Mouse (Mus musculus): ENCODE measurements at regions not wholly inside any gene's neighbourhood (a gene's known extent, or its start where the extent isn't known, plus 50 kb on each side); places are given as distances from the start of the nearest gene placed in this dataset.
"Not testable (repeated sequence)": the region's sequence is repeated elsewhere in the genome, so short reads cannot be mapped to it uniquely, and the experiment has no call there.

GRCm38 (mm10) chr11:63252012-63252856, 123.5 kb downstream of the Pmp22 start:
- Histone ChIP-seq H3K4me3 (ENCODE audit: low read depth, low read length) (no peak overlapping the region), H3K27ac (ENCODE audit: low read length) (no peak overlapping the region), H3K4me1 (ENCODE audit: insufficient read depth, low read depth, low read length) (0 out of 2 replicates have a peak, but pooled peaks cover 3% of the 10 kb centered on the region), H3K9me3 (ENCODE audit: low read length) (no peaks in the 10 kb centered on the region), H3K4me2 (replicated peaks; ENCODE audit: low read depth, low read length) (no peak overlapping the region), H3K27me3 (replicated peaks; ENCODE audit: insufficient read depth, low read length) (no peaks in the 10 kb centered on the region), H3K9ac (replicated peaks; ENCODE audit: low read depth) (no peak overlapping the region), H3K36me3 (ENCODE audit: insufficient read depth, low read length) (no peaks in the 10 kb centered on the region)
- no peak for ATAC-seq
- DNase-seq (ENCODE audit: low spot score) = no peak
- WGBS = 50% methylated on average over 8 of the region's 8 CpGs
- TF ChIP-seq EP300 (IDR thresholded peaks at IDR 0.05) (no peak), CTCF (IDR thresholded peaks at IDR 0.05) (no peak)

DNA sequence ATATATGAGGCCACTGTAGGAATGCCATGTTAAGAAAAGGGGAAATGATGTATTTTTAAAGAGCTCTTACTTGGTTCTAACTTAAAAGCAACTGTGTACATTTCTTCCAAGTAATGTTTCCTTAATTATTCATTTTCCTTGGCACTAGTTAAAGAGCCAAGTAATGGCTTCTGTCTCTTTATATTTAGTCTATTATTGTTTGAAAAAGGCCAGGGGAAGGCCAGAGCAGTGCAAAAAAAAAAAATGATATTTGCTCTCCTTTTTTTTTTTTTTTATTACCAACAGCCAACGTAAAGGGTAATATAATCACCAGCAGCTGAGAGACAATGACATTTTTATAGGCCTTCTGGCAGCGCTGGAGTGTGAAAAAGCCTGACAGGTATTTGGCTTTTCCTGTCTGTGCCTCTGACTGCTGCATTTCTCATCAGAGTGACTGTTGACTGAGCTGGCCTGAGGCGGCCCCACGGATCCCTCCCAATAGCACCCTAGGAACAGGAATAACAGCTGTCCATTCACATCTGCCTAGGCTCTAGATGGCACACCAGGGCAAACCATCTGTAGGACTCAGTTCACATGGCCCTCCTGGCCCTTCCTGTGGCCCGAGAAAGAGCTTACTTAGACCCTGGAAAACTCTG, 124.3 kb downstream of the Pmp22 start:
- no peak for DNase-seq (ENCODE audit: low spot score)
- Histone ChIP-seq H3K9ac (replicated peaks; ENCODE audit: low read depth) (no peak overlapping the region), H3K4me3 (ENCODE audit: low read depth, low read length) (no peak overlapping the region), H3K36me3 (ENCODE audit: insufficient read depth, low read length) (no peaks in the 10 kb centered on the region), H3K27ac (ENCODE audit: low read length) (no peak overlapping the region), H3K4me2 (replicated peaks; ENCODE audit: low read depth, low read length) (no peak overlapping the region), H3K4me1 (ENCODE audit: insufficient read depth, low read depth, low read length) (0 out of 2 replicates have a peak, but pooled peaks cover 3% of the 10 kb centered on the region), H3K27me3 (replicated peaks; ENCODE audit: insufficient read depth, low read length) (no peaks in the 10 kb centered on the region), H3K9me3 (ENCODE audit: low read length) (no peaks in the 10 kb centered on the region)
- WGBS = 11% methylated on average over 5 of the region's 5 CpGs
- TF ChIP-seq EP300 (IDR thresholded peaks at IDR 0.05) (no peak), CTCF (IDR thresholded peaks at IDR 0.05) (no peak)
- no peak for ATAC-seq

DNA sequence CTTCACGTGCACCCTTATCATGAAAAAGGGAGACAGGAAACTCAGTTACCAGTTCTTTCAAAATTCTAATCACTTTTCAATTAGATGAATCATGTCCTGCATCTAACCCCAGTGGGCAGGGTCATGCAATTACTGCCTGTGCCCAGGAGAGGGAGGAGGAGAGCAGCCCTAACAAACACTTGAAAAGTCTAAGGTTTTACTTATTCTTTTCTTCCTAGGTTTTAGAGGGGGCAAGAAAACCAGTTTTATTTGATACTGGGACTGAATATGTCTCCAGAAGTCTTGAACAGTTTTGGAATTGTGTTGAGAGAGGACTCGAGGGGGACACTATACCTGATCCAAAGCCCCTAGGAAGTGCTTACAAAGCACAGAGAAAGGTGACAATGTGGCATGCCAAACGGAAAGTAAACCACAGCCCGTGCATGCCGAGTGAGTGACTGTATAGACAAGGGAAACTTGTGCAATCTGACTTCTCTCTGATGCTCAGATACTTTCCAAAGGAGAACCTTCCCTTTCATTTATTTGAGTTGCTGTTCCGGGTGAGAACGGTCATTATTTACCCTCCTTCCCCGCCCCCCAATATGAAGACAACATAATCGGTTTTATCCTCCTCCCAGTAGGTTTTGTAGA, 135.8 kb downstream of the Pmp22 start:
- Histone ChIP-seq H3K27me3 (replicated peaks; ENCODE audit: insufficient read depth, low read length) (no peaks in the 10 kb centered on the region), H3K4me1 (ENCODE audit: insufficient read depth, low read depth, low read length) (no peaks in the 10 kb centered on the region), H3K27ac (ENCODE audit: low read length) (no peak overlapping the region), H3K4me2 (replicated peaks; ENCODE audit: low read depth, low read length) (peak overlapping the region; percentile 49), H3K9ac (replicated peaks; ENCODE audit: low read depth) (no peak overlapping the region), H3K4me3 (ENCODE audit: low read depth, low read length) (peak overlapping the region; percentile 24), H3K9me3 (ENCODE audit: low read length) (no peaks in the 10 kb centered on the region), H3K36me3 (ENCODE audit: insufficient read depth, low read length) (no peaks in the 10 kb centered on the region)
- WGBS = 27% methylated on average over 9 of the region's 9 CpGs
- peak; percentile 41; the same call in 1 of the 2 replicates for ATAC-seq
- DNase-seq (ENCODE audit: low spot score) = peak; percentile 55
- TF ChIP-seq EP300 (IDR thresholded peaks at IDR 0.05) (no peak), CTCF (IDR thresholded peaks at IDR 0.05) (peak; percentile 83)

DNA sequence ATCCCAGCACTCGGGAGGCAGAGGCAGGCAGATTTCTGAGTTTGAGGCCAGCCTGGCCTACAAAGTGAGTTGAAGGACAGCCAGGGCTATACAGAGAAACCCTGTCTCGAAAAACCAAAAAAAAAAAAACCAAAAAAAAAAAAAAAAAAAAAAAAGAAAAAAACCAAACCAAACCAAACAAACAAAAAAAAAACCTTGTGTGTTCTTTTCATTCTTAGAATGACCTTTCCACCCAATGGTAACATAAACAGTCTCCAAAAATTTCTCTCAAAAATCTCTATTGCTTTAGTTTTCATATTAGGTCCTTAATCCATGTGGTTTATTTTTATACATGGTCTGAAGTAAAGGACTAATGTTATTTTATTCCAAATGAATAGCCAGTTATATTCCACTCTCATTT, 137.5 kb downstream of the Pmp22 start:
- WGBS = 73% methylated on average over 2 of the region's 2 CpGs
- not testable (repeated sequence) for H3K9ac ChIP-seq (replicated peaks; ENCODE audit: low read depth); H3K4me3 ChIP-seq (ENCODE audit: low read depth, low read length); H3K4me1 ChIP-seq (ENCODE audit: insufficient read depth, low read depth, low read length); ATAC-seq; H3K27ac ChIP-seq (ENCODE audit: low read length); H3K36me3 ChIP-seq (ENCODE audit: insufficient read depth, low read length); H3K4me2 ChIP-seq (replicated peaks; ENCODE audit: low read depth, low read length); DNase-seq (ENCODE audit: low spot score); H3K27me3 ChIP-seq (replicated peaks; ENCODE audit: insufficient read depth, low read length); H3K9me3 ChIP-seq (ENCODE audit: low read length)

GRCm38 (mm10) chr11:63276641-63277040, 147.9 kb downstream of the Pmp22 start:
- DNase-seq (ENCODE audit: low spot score) (no peak), ATAC-seq (no peak)
- H3K9me3 ChIP-seq (ENCODE audit: low read length) = no peaks in the 10 kb centered on the region
- H3K27ac ChIP-seq (ENCODE audit: low read length) = no peak overlapping the region
- no peaks in the 10 kb centered on the region for H3K36me3 ChIP-seq (ENCODE audit: insufficient read depth, low read length)
- 69% methylated on average over 5 of the region's 5 CpGs for WGBS
- no peaks in the 10 kb centered on the region for H3K27me3 ChIP-seq (replicated peaks; ENCODE audit: insufficient read depth, low read length)
- no peak for TF ChIP-seq CTCF (IDR thresholded peaks at IDR 0.05)
- no peak for TF ChIP-seq EP300 (IDR thresholded peaks at IDR 0.05)
- H3K4me2 ChIP-seq (replicated peaks; ENCODE audit: low read depth, low read length) = no peak overlapping the region
- H3K9ac ChIP-seq (replicated peaks; ENCODE audit: low read depth) = no peak overlapping the region
- no peak overlapping the region for H3K4me3 ChIP-seq (ENCODE audit: low read depth, low read length)
- H3K4me1 ChIP-seq (ENCODE audit: insufficient read depth, low read depth, low read length) = no peaks in the 10 kb centered on the region

GRCm38 (mm10) chr11:63281839-63282238, 153.1 kb downstream of the Pmp22 start:
- ATAC-seq (no peak), DNase-seq (ENCODE audit: low spot score) (no peak)
- WGBS = 84% methylated on average over 5 of the region's 5 CpGs
- Histone ChIP-seq H3K27ac (ENCODE audit: low read length) (no peak overlapping the region), H3K9ac (replicated peaks; ENCODE audit: low read depth) (no peak overlapping the region), H3K4me1 (ENCODE audit: insufficient read depth, low read depth, low read length) (no peaks in the 10 kb centered on the region), H3K36me3 (ENCODE audit: insufficient read depth, low read length) (no peaks in the 10 kb centered on the region), H3K27me3 (replicated peaks; ENCODE audit: insufficient read depth, low read length) (no peaks in the 10 kb centered on the region), H3K9me3 (ENCODE audit: low read length) (no peaks in the 10 kb centered on the region), H3K4me2 (replicated peaks; ENCODE audit: low read depth, low read length) (no peak overlapping the region), H3K4me3 (ENCODE audit: low read depth, low read length) (no peak overlapping the region)
- TF ChIP-seq CTCF (IDR thresholded peaks at IDR 0.05) (no peak), EP300 (IDR thresholded peaks at IDR 0.05) (no peak)
